Mouse (Mus musculus) neural tube, embryonic 11.5 days (tissue): ENCODE measurements at regions not wholly inside any gene's neighbourhood (a gene's known extent, or its start where the extent isn't known, plus 50 kb on each side); places are given as distances from the start of the nearest gene placed in this dataset.

ENCODE experiments used
- ATAC-seq: fragments of 200-750 bp; cut with Nextera tagmentation; 2 replicates; pipeline ENCODE4 v1.8.0; 2017; ENCODE audit warnings: moderate number of reproducible peaks, mild to moderate bottlenecking, moderate TSS enrichment, moderate library complexity; ENCODE audit not compliant: insufficient read depth, low FRiP score, low TSS enrichment
- DNase-seq: peaks from one replicate; pipeline ENCODE4 v3.0.0-alpha.2; 2015; ENCODE audit warnings: low spot score
- H3K27ac ChIP-seq: fragments of 300-500 bp; sonication (generic); 2 replicates; pipeline ENCODE4 v1.5.1; 2014; ENCODE audit warnings: low read depth, mild to moderate bottlenecking, low read length
- H3K27me3 ChIP-seq: fragments of 300-500 bp; sonication (generic); 2 replicates; pipeline ENCODE4 v1.6.1; 2014; ENCODE audit warnings: mild to moderate bottlenecking, low read length, mixed read lengths; ENCODE audit not compliant: control insufficient read depth, insufficient read depth
- H3K36me3 ChIP-seq: fragments of 300-500 bp; sonication (generic); 2 replicates; pipeline ENCODE4 v1.6.1; 2014; ENCODE audit warnings: mild to moderate bottlenecking, low read length, moderate library complexity, mixed read lengths; ENCODE audit not compliant: control insufficient read depth, insufficient read depth
- H3K4me1 ChIP-seq: fragments of 300-500 bp; sonication (generic); 2 replicates; pipeline ENCODE4 v1.6.1; 2014; ENCODE audit warnings: low read length, mixed read lengths; ENCODE audit not compliant: control insufficient read depth, insufficient read depth
- H3K4me2 ChIP-seq: fragments of 300-500 bp; sonication (generic); 2 replicates; pipeline ENCODE4 v1.6.1; 2014; ENCODE audit warnings: low read depth, mild to moderate bottlenecking, moderate library complexity
- H3K4me3 ChIP-seq: fragments of 300-500 bp; sonication (generic); 2 replicates; pipeline ENCODE4 v1.5.1; 2014; ENCODE audit warnings: low read depth, low read length
- H3K9ac ChIP-seq: fragments of 300-500 bp; sonication (generic); 2 replicates; pipeline ENCODE4 v1.6.1; 2014; ENCODE audit warnings: mild to moderate bottlenecking, low read length
- H3K9me3 ChIP-seq: fragments of 300-500 bp; sonication (generic); 2 replicates; pipeline ENCODE4 v1.6.1; 2016; ENCODE audit warnings: low read length; ENCODE audit not compliant: control insufficient read depth
- WGBS: fragments of 180-500 bp; shearing (Covaris S2); extraction: QIAGEN DNeasy Blood & Tissue Kit; methylation state at CpG from one replicate; pipeline ENCODE4 v1.1.7; 2014; 5-methylcytosine and 5-hydroxymethylcytosine counted together

GRCm38 (mm10) chrX:21389992-21390391 lies 94.4 kb upstream of the Agtr2 start:
- H3K27me3 ChIP-seq, result no peaks in the 10 kb centered on the region
- ATAC-seq (no peak), DNase-seq (no peak)
- H3K9ac ChIP-seq, result no peak overlapping the region
- no peak overlapping the region for H3K4me2 ChIP-seq
- no peaks in the 10 kb centered on the region for H3K9me3 ChIP-seq
- no peaks in the 10 kb centered on the region for H3K4me1 ChIP-seq
- no peaks in the 10 kb centered on the region for H3K36me3 ChIP-seq
- H3K4me3 ChIP-seq, result no peak overlapping the region
- 56% methylated on average over 1 of the region's 1 CpGs for WGBS
- no peak overlapping the region for H3K27ac ChIP-seq

- no peaks in the 10 kb centered on the region for H3K27me3 ChIP-seq
- ATAC-seq (no peak), DNase-seq (no peak)
- H3K4me1 ChIP-seq, result no peaks in the 10 kb centered on the region
- H3K27ac ChIP-seq, result no peak overlapping the region
- 89% methylated on average over 9 of the region's 10 CpGs for WGBS
- H3K4me3 ChIP-seq, result no peak overlapping the region
- H3K9me3 ChIP-seq, result no peaks in the 10 kb centered on the region
- no peaks in the 10 kb centered on the region for H3K36me3 ChIP-seq
- H3K9ac ChIP-seq, result no peak overlapping the region
- no peak overlapping the region for H3K4me2 ChIP-seq
These were observed 91.1 kb upstream of the Agtr2 start for GRCm38 (mm10) chrX:21393212-21393611.

GRCm38 (mm10) chrX:21424797-21425196 lies 59.5 kb upstream of the Agtr2 start:
- Histone ChIP-seq H3K4me2 (no peak overlapping the region), H3K9me3 (no peaks in the 10 kb centered on the region), H3K27me3 (no peaks in the 10 kb centered on the region), H3K9ac (no peak overlapping the region), H3K27ac (no peak overlapping the region), H3K4me3 (no peak overlapping the region), H3K36me3 (no peaks in the 10 kb centered on the region), H3K4me1 (no peaks in the 10 kb centered on the region)
- DNase-seq (no peak), ATAC-seq (no peak)
- WGBS, result 54% methylated on average over 4 of the region's 4 CpGs

- DNase-seq (no peak), ATAC-seq (no peak)
- Histone ChIP-seq H3K9ac (no peak overlapping the region), H3K27me3 (no peaks in the 10 kb centered on the region), H3K27ac (no peak overlapping the region), H3K4me3 (no peak overlapping the region), H3K4me1 (no peaks in the 10 kb centered on the region), H3K36me3 (no peaks in the 10 kb centered on the region), H3K9me3 (no peaks in the 10 kb centered on the region), H3K4me2 (no peak overlapping the region)
- 69% methylated on average over 3 of the region's 3 CpGs for WGBS
These were observed 56.3 kb upstream of the Agtr2 start for GRCm38 (mm10) chrX:21428081-21428480.

GRCm38 (mm10) chrX:21433501-21433900 lies 50.8 kb upstream of the Agtr2 start:
- H3K27ac ChIP-seq, result no peak overlapping the region
- H3K36me3 ChIP-seq, result no peaks in the 10 kb centered on the region
- DNase-seq (no peak), ATAC-seq (no peak)
- no peaks in the 10 kb centered on the region for H3K4me1 ChIP-seq
- no peaks in the 10 kb centered on the region for H3K9me3 ChIP-seq
- no peak overlapping the region for H3K4me3 ChIP-seq
- H3K9ac ChIP-seq, result no peak overlapping the region
- no peak overlapping the region for H3K4me2 ChIP-seq
- H3K27me3 ChIP-seq, result no peaks in the 10 kb centered on the region
